Mouse (Mus musculus): ENCODE results near the gene Bora. TPM values are rescaled to one million over a fixed set of nuclear protein-coding genes. Genes with fewer than 3 reads are reported as not detected.
A peak's percentile ranks its signal among the peaks of the same experiment; 100 is the strongest.

Bora gene
- total and polyA plus RNA-seq, 2 experiments from 2014 or later = 8.2 to 13.3 TPM

- no peak overlapping the region for H3K4me2 ChIP-seq (ENCODE audit: low read depth, low read length)
- TF ChIP-seq CTCF (IDR thresholded peaks at IDR 0.05; ENCODE audit: low read depth) = no peak
- ATAC-seq = no peak
- peaks cover 4% of the 10 kb centered on the region; the same call in 1 of the 2 replicates for H3K36me3 ChIP-seq (ENCODE audit: insufficient read depth, low read length)
- H3K9me3 ChIP-seq (ENCODE audit: low read length) = no peaks in the 10 kb centered on the region
- H3K27me3 ChIP-seq (ENCODE audit: insufficient read depth, low read length) = no peaks in the 10 kb centered on the region
- no peak overlapping the region for H3K4me3 ChIP-seq (ENCODE audit: low read length)
- H3K27ac ChIP-seq = no peak overlapping the region
- no peak for DNase-seq (ENCODE audit: low spot score)
- WGBS = 78% methylated on average over 4 of the region's 4 CpGs
- no peak overlapping the region for H3K9ac ChIP-seq (replicated peaks; ENCODE audit: low read length)
- peaks cover 15% of the 10 kb centered on the region for H3K4me1 ChIP-seq (ENCODE audit: insufficient read depth, low read length)
These were observed 4.6 kb upstream of the Bora start for GRCm38 (mm10) chr14:99041416-99041815.

GRCm38 (mm10) chr14:99043499-99043898 lies 2.5 kb upstream of the Bora start:
- DNase-seq (ENCODE audit: low spot score) (no peak), ATAC-seq (no peak)
- no peak overlapping the region for H3K9ac ChIP-seq (replicated peaks; ENCODE audit: low read length)
- no peaks in the 10 kb centered on the region for H3K27me3 ChIP-seq (ENCODE audit: insufficient read depth, low read length)
- TF ChIP-seq CTCF (IDR thresholded peaks at IDR 0.05; ENCODE audit: low read depth) = no peak
- H3K9me3 ChIP-seq (ENCODE audit: low read length) = no peaks in the 10 kb centered on the region
- no peak overlapping the region for H3K27ac ChIP-seq
- H3K4me1 ChIP-seq (ENCODE audit: insufficient read depth, low read length) = peaks cover 15% of the 10 kb centered on the region
- H3K4me3 ChIP-seq (ENCODE audit: low read length) = no peak overlapping the region
- WGBS = 61% methylated on average over 1 of the region's 1 CpGs
- H3K36me3 ChIP-seq (ENCODE audit: insufficient read depth, low read length) = no peaks in the 10 kb centered on the region
- H3K4me2 ChIP-seq (ENCODE audit: low read depth, low read length) = peak overlapping the region; percentile 81

- WGBS = 23% methylated on average over 10 of the region's 10 CpGs
These were observed 1.9 kb upstream of the Bora start for GRCm38 (mm10) chr14:99044096-99044495.

GRCm38 (mm10) chr14:99044718-99045117 lies 1.3 kb upstream of the Bora start:
- WGBS = 5% methylated on average over 5 of the region's 5 CpGs
- Histone ChIP-seq H3K4me3 (ENCODE audit: low read length) (peak overlapping the region; percentile 77), H3K9ac (replicated peaks; ENCODE audit: low read length) (peak overlapping the region; percentile 91), H3K9me3 (ENCODE audit: low read length) (no peaks in the 10 kb centered on the region), H3K27ac (no peak overlapping the region), H3K4me1 (ENCODE audit: insufficient read depth, low read length) (peaks cover 15% of the 10 kb centered on the region), H3K36me3 (ENCODE audit: insufficient read depth, low read length) (no peaks in the 10 kb centered on the region), H3K4me2 (ENCODE audit: low read depth, low read length) (peak overlapping the region; percentile 81), H3K27me3 (ENCODE audit: insufficient read depth, low read length) (no peaks in the 10 kb centered on the region)
- DNase-seq (ENCODE audit: low spot score) (no peak), ATAC-seq (no peak)
- no peak for TF ChIP-seq CTCF (IDR thresholded peaks at IDR 0.05; ENCODE audit: low read depth)

More at GRCm38 (mm10) chr14:99044096-99044495, 1.9 kb upstream of the Bora start:
- H3K27ac ChIP-seq = no peak overlapping the region
- peak overlapping the region; percentile 77; the same call in 1 of the 2 replicates for H3K4me3 ChIP-seq (ENCODE audit: low read length)
- H3K27me3 ChIP-seq (ENCODE audit: insufficient read depth, low read length) = no peaks in the 10 kb centered on the region
- H3K4me1 ChIP-seq (ENCODE audit: insufficient read depth, low read length) = peaks cover 15% of the 10 kb centered on the region
- no peak for ATAC-seq
- H3K36me3 ChIP-seq (ENCODE audit: insufficient read depth, low read length) = no peaks in the 10 kb centered on the region
- no peaks in the 10 kb centered on the region for H3K9me3 ChIP-seq (ENCODE audit: low read length)
- DNase-seq (ENCODE audit: low spot score) = no peak
- no peak for TF ChIP-seq CTCF (IDR thresholded peaks at IDR 0.05; ENCODE audit: low read depth)
- peak overlapping the region; percentile 81 for H3K4me2 ChIP-seq (ENCODE audit: low read depth, low read length)
- 0 out of 2 replicates have a peak overlapping the region, but pooled peaks have one; percentile 3 for H3K9ac ChIP-seq (replicated peaks; ENCODE audit: low read length)

GRCm38 (mm10) chr14:99045378-99046030 lies 518 bp upstream of the Bora start:
- H3K27me3 ChIP-seq (ENCODE audit: insufficient read depth, low read length) = no peaks in the 10 kb centered on the region
- H3K27ac ChIP-seq = peak overlapping the region; percentile 82
- DNase-seq (ENCODE audit: low spot score) = peak; percentile 45
- H3K9ac ChIP-seq (replicated peaks; ENCODE audit: low read length) = peak overlapping the region; percentile 91
- peak overlapping the region; percentile 81 for H3K4me2 ChIP-seq (ENCODE audit: low read depth, low read length)
- H3K4me3 ChIP-seq (ENCODE audit: low read length) = peak overlapping the region; percentile 77
- 1% methylated on average over 67 of the region's 70 CpGs for WGBS
- no peaks in the 10 kb centered on the region for H3K36me3 ChIP-seq (ENCODE audit: insufficient read depth, low read length)
- peak; percentile 11; the same call in 1 of the 2 replicates for ATAC-seq
- peaks cover 15% of the 10 kb centered on the region for H3K4me1 ChIP-seq (ENCODE audit: insufficient read depth, low read length)
- no peaks in the 10 kb centered on the region for H3K9me3 ChIP-seq (ENCODE audit: low read length)
- no peak for TF ChIP-seq CTCF (IDR thresholded peaks at IDR 0.05; ENCODE audit: low read depth)

GRCm38 (mm10) chr14:99046782-99047181 lies 760 bp downstream of the Bora start:
- Histone ChIP-seq H3K36me3 (ENCODE audit: insufficient read depth, low read length) (no peaks in the 10 kb centered on the region), H3K27me3 (ENCODE audit: insufficient read depth, low read length) (no peaks in the 10 kb centered on the region), H3K4me1 (ENCODE audit: insufficient read depth, low read length) (peaks cover 15% of the 10 kb centered on the region), H3K4me3 (ENCODE audit: low read length) (peak overlapping the region; percentile 77), H3K9me3 (ENCODE audit: low read length) (no peaks in the 10 kb centered on the region), H3K4me2 (ENCODE audit: low read depth, low read length) (peak overlapping the region; percentile 81), H3K9ac (replicated peaks; ENCODE audit: low read length) (peak overlapping the region; percentile 91), H3K27ac (no peak overlapping the region)
- DNase-seq (ENCODE audit: low spot score) = no peak
- ATAC-seq = peak; percentile 11; the same call in 1 of the 2 replicates
- no peak for TF ChIP-seq CTCF (IDR thresholded peaks at IDR 0.05; ENCODE audit: low read depth)
- 2% methylated on average over 15 of the region's 15 CpGs for WGBS

All from hindbrain, postnatal 0 days (tissue).